Mouse (Mus musculus): ENCODE data around the gene Ctnna3. TPM values are rescaled to one million over a fixed set of nuclear protein-coding genes. Genes with fewer than 3 reads are reported as not detected.

The Ctnna3 gene
- polyA plus RNA-seq, 1 experiment, result 0.17 TPM

DNA sequence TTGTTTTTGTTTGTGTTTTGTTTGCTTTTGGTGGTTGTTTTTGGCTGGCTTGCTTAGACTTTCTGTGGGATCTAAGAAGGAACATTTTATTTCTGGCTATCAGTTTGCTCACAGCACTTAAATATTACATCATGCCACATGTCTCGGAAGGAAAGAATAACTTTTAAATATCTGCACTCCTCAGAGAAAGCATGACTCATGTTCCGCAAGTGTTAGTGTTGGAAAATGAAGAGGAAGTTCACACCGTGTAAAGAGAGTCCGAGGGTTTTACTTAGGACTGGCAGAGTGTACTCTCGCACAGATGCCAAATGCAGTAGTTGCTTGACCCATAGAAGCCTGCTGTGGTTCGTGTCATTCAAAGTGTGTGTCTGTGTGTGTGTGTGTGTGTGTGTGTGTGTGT is 619.3 kb downstream of the Ctnna3 start:
- no peak for TF ChIP-seq POLR2A (IDR thresholded peaks at IDR 0.05; ENCODE audit: insufficient read length, low read depth)
- TF ChIP-seq SRF (IDR thresholded peaks at IDR 0.05; ENCODE audit: control insufficient read depth, insufficient read length, low read depth), result no peak
- peak; percentile 48; the same call in 1 of the 2 replicates for TF ChIP-seq CEBPB (IDR thresholded peaks at IDR 0.05; ENCODE audit: insufficient read depth, poor library complexity, severe bottlenecking)
- peak; percentile 90 for TF ChIP-seq MAX (IDR thresholded peaks at IDR 0.05; ENCODE audit: low read depth)
- TF ChIP-seq USF1 (IDR thresholded peaks at IDR 0.05; ENCODE audit: low read depth), result no peak
- TF ChIP-seq TCF12 (IDR thresholded peaks at IDR 0.05; ENCODE audit: insufficient read depth, poor library complexity, severe bottlenecking), result no peak
- TF ChIP-seq MYOD1 (IDR thresholded peaks at IDR 0.05; ENCODE audit: control insufficient read depth in 1 of 3, insufficient read length in 2 of 3, low read depth in 2 of 3), result no peak
- H3K4me3 ChIP-seq, result no peak overlapping the region
- no peaks in the 10 kb centered on the region for H3K36me3 ChIP-seq (ENCODE audit: control insufficient read depth, insufficient read depth)
- H3K79me2 ChIP-seq (ENCODE audit: control insufficient read depth, insufficient read depth), result no peaks in the 10 kb centered on the region
- H3ac ChIP-seq (ENCODE audit: control insufficient read depth, insufficient read length), result no peak overlapping the region
- peak overlapping the region; percentile 46 for H3K4me2 ChIP-seq (ENCODE audit: low read depth)
- no peaks in the 10 kb centered on the region for H3K27me3 ChIP-seq (ENCODE audit: control insufficient read depth, insufficient read depth, insufficient read length)

- H3K4me2 ChIP-seq (ENCODE audit: low read depth), result no peak overlapping the region
- no peak overlapping the region for H3ac ChIP-seq (ENCODE audit: control insufficient read depth, insufficient read length)
- no peaks in the 10 kb centered on the region for H3K36me3 ChIP-seq (ENCODE audit: control insufficient read depth, insufficient read depth)
- no peaks in the 10 kb centered on the region for H3K79me2 ChIP-seq (ENCODE audit: control insufficient read depth, insufficient read depth)
- no peak overlapping the region for H3K4me3 ChIP-seq
- no peak for TF ChIP-seq SRF (IDR thresholded peaks at IDR 0.05; ENCODE audit: control insufficient read depth, insufficient read length, low read depth)
- no peak for TF ChIP-seq CEBPB (IDR thresholded peaks at IDR 0.05; ENCODE audit: insufficient read depth, poor library complexity, severe bottlenecking)
- TF ChIP-seq E2F4 (IDR thresholded peaks at IDR 0.05; ENCODE audit: insufficient read depth), result no peak
- no peak for TF ChIP-seq MYOD1 (IDR thresholded peaks at IDR 0.05; ENCODE audit: control insufficient read depth in 1 of 3, insufficient read length in 2 of 3, low read depth in 2 of 3)
- no peak for TF ChIP-seq TCF12 (IDR thresholded peaks at IDR 0.05; ENCODE audit: insufficient read depth, poor library complexity, severe bottlenecking)
- TF ChIP-seq POLR2A (IDR thresholded peaks at IDR 0.05; ENCODE audit: insufficient read length, low read depth), result no peak
- no peak for TF ChIP-seq TCF3 (IDR thresholded peaks at IDR 0.05; ENCODE audit: insufficient read length, low read depth)
- no peak for TF ChIP-seq POLR2AphosphoS2 (IDR thresholded peaks at IDR 0.05; ENCODE audit: insufficient read length, low read depth)
- no peaks in the 10 kb centered on the region for H3K27me3 ChIP-seq (ENCODE audit: control insufficient read depth, insufficient read depth, insufficient read length)
Measured at GRCm38 (mm10) chr10:64049946-64050345, 620.0 kb downstream of the Ctnna3 start.

GRCm38 (mm10) chr10:64063704-64064103 is 633.8 kb downstream of the Ctnna3 start:
- Histone ChIP-seq H3K4me2 (ENCODE audit: low read depth) (no peak overlapping the region), H3ac (ENCODE audit: control insufficient read depth, insufficient read length) (no peak overlapping the region)

GRCm38 (mm10) chr10:64075944-64076343 is 646.0 kb downstream of the Ctnna3 start:
- Histone ChIP-seq H3ac (ENCODE audit: control insufficient read depth, insufficient read length) (no peak overlapping the region), H3K4me2 (ENCODE audit: low read depth) (peak overlapping the region; percentile 85), H3K4me3 (no peak overlapping the region), H3K79me2 (ENCODE audit: control insufficient read depth, insufficient read depth) (no peaks in the 10 kb centered on the region), H3K27me3 (ENCODE audit: control insufficient read depth, insufficient read depth, insufficient read length) (no peaks in the 10 kb centered on the region), H3K36me3 (ENCODE audit: control insufficient read depth, insufficient read depth) (no peaks in the 10 kb centered on the region)
- TF ChIP-seq MYOD1 (IDR thresholded peaks at IDR 0.05; ENCODE audit: control insufficient read depth in 1 of 3, insufficient read length in 2 of 3, low read depth in 2 of 3), result peak; percentile 67 to 97 (median 96)
- TF ChIP-seq POLR2AphosphoS2 (IDR thresholded peaks at IDR 0.05; ENCODE audit: insufficient read length, low read depth), result no peak
- TF ChIP-seq TCF3 (IDR thresholded peaks at IDR 0.05; ENCODE audit: insufficient read length, low read depth), result peak; percentile 68
- no peak for TF ChIP-seq SRF (IDR thresholded peaks at IDR 0.05; ENCODE audit: control insufficient read depth, insufficient read length, low read depth)
- no peak for TF ChIP-seq USF1 (IDR thresholded peaks at IDR 0.05; ENCODE audit: low read depth)
- peak; percentile 78 for TF ChIP-seq TCF12 (IDR thresholded peaks at IDR 0.05; ENCODE audit: insufficient read depth, poor library complexity, severe bottlenecking)
- TF ChIP-seq POLR2A (IDR thresholded peaks at IDR 0.05; ENCODE audit: insufficient read length, low read depth), result no peak
- TF ChIP-seq CEBPB (IDR thresholded peaks at IDR 0.05; ENCODE audit: insufficient read depth, poor library complexity, severe bottlenecking), result no peak
- TF ChIP-seq REST (IDR thresholded peaks at IDR 0.05; ENCODE audit: insufficient read depth, insufficient read length), result no peak
- no peak for TF ChIP-seq MAX (IDR thresholded peaks at IDR 0.05; ENCODE audit: low read depth)
- peak; percentile 73 to 96 (median 90) for TF ChIP-seq MYOG (IDR thresholded peaks at IDR 0.05; ENCODE audit: control insufficient read depth in 1 of 3, insufficient read depth in 1 of 3, insufficient read length in 2 of 3, low read depth in 2 of 3)
- TF ChIP-seq E2F4 (IDR thresholded peaks at IDR 0.05; ENCODE audit: insufficient read depth), result no peak

More at GRCm38 (mm10) chr10:64063704-64064103, 633.8 kb downstream of the Ctnna3 start:
- no peaks in the 10 kb centered on the region for H3K36me3 ChIP-seq (ENCODE audit: control insufficient read depth, insufficient read depth)
- no peaks in the 10 kb centered on the region for H3K79me2 ChIP-seq (ENCODE audit: control insufficient read depth, insufficient read depth)
- TF ChIP-seq POLR2A (IDR thresholded peaks at IDR 0.05; ENCODE audit: insufficient read length, low read depth), result no peak
- TF ChIP-seq CEBPB (IDR thresholded peaks at IDR 0.05; ENCODE audit: insufficient read depth, poor library complexity, severe bottlenecking), result no peak
- TF ChIP-seq POLR2AphosphoS2 (IDR thresholded peaks at IDR 0.05; ENCODE audit: insufficient read length, low read depth), result no peak
- TF ChIP-seq SRF (IDR thresholded peaks at IDR 0.05; ENCODE audit: control insufficient read depth, insufficient read length, low read depth), result no peak
- TF ChIP-seq E2F4 (IDR thresholded peaks at IDR 0.05; ENCODE audit: insufficient read depth), result no peak
- no peak for TF ChIP-seq USF1 (IDR thresholded peaks at IDR 0.05; ENCODE audit: low read depth)
- no peak for TF ChIP-seq TCF3 (IDR thresholded peaks at IDR 0.05; ENCODE audit: insufficient read length, low read depth)
- TF ChIP-seq REST (IDR thresholded peaks at IDR 0.05; ENCODE audit: insufficient read depth, insufficient read length), result no peak
- TF ChIP-seq MYOD1 (IDR thresholded peaks at IDR 0.05; ENCODE audit: control insufficient read depth in 1 of 3, insufficient read length in 2 of 3, low read depth in 2 of 3), result no peak
- TF ChIP-seq MAX (IDR thresholded peaks at IDR 0.05; ENCODE audit: low read depth), result no peak
- no peak overlapping the region for H3K4me3 ChIP-seq
- no peaks in the 10 kb centered on the region for H3K27me3 ChIP-seq (ENCODE audit: control insufficient read depth, insufficient read depth, insufficient read length)

Data from myocyte (in vitro differentiated cells).